Mouse (Mus musculus): ENCODE results near the gene Dcun1d3.

DNA sequence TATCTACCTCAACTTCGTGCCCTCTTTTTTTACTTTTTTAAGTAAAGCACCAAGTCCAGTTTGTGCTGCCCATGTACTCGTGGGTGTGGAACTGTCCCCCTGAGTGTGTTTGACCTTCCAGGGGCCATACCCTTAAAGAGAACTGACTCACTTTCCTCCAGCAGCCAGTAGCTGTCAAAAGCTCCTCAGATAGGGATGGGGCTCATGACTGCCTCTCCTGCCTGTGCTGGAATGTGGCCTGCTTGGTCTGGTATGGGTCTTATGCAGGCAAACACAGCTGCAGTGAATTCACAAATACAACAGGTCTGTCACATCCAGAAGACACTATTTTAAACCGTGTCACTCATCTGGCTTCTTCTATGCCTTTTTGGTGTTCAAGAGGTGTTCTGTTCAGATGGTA, 15.6 kb upstream of the Dcun1d3 start:
- no peak for TF ChIP-seq POLR2A (IDR thresholded peaks at IDR 0.05; ENCODE audit: extremely low read depth, insufficient read depth, low read length)
- TF ChIP-seq CTCF (IDR thresholded peaks at IDR 0.05; ENCODE audit: extremely low read depth, insufficient read depth, low read length): no peak

Measured in cortical plate, adult 2 months (tissue).